Mouse (Mus musculus) kidney, postnatal 36 days (tissue): Measurements from ENCODE around the gene Eri2.

Experiments used
- DNase-seq, 2 experiments: peaks; one replicate each; pipeline ENCODE4 v3.0.0; 2021 to 2022; ENCODE audit warnings: mixed read lengths in 2 of 2

The Eri2 gene

GRCm38 (mm10) chr7:119793586-119794250 is at the start of gene Eri2, which contains the start of gene Rexo5:
Gene Eri2 (minus strand): TSS chr7:119794058.
Gene Rexo5 (plus strand): TSS chr7:119794006.
- peak; percentile 87 to 93 for DNase-seq

- DNase-seq = no peak
Observed at GRCm38 (mm10) chr7:119841820-119842449, 48.1 kb upstream of the Eri2 start.

- DNase-seq = no peak
Observed at GRCm38 (mm10) chr7:119835996-119836777, 42.3 kb upstream of the Eri2 start.

- DNase-seq = no peak
Observed at GRCm38 (mm10) chr7:119835371-119835770, 41.5 kb upstream of the Eri2 start.

- DNase-seq = no peak
Observed at GRCm38 (mm10) chr7:119808723-119809122, 14.9 kb upstream of the Eri2 start.

- no peak for DNase-seq
Observed at GRCm38 (mm10) chr7:119807396-119807795, 13.5 kb upstream of the Eri2 start.

GRCm38 (mm10) chr7:119800991-119801390 is 7.1 kb upstream of the Eri2 start:
- DNase-seq = no peak

- DNase-seq = peak; percentile 4 to 36
Observed at GRCm38 (mm10) chr7:119800488-119800887, 6.6 kb upstream of the Eri2 start.

- no peak for DNase-seq
Observed at GRCm38 (mm10) chr7:119795311-119795710, 1.5 kb upstream of the Eri2 start.

GRCm38 (mm10) chr7:119794251-119794638 is 387 bp upstream of the Eri2 start:
- no peak for DNase-seq

- no peak for DNase-seq
Observed at GRCm38 (mm10) chr7:119789024-119789423, 4.8 kb downstream of the Eri2 start.

- no peak for DNase-seq
Observed at GRCm38 (mm10) chr7:119784908-119785307, 8.9 kb downstream of the Eri2 start.

GRCm38 (mm10) chr7:119783453-119783852 is 10.4 kb downstream of the Eri2 start:
- DNase-seq = peak; percentile 4 to 31

GRCm38 (mm10) chr7:119769895-119770294 is 24.0 kb downstream of the Eri2 start:
- DNase-seq = no peak

GRCm38 (mm10) chr7:119766996-119767395 is 26.9 kb downstream of the Eri2 start:
- DNase-seq = peak in 1 of 2 experiments; percentile 12

- DNase-seq = no peak
Observed at GRCm38 (mm10) chr7:119764377-119764776, 29.5 kb downstream of the Eri2 start.

GRCm38 (mm10) chr7:119762166-119762697 is 31.6 kb downstream of the Eri2 start:
- no peak for DNase-seq

GRCm38 (mm10) chr7:119760527-119760951 is 33.3 kb downstream of the Eri2 start, which contains the start of gene Acsm3:
Gene Acsm3 (plus strand): TSS chr7:119760923.
- DNase-seq = peak; percentile 57 to 62

GRCm38 (mm10) chr7:119753696-119754095 is 40.2 kb downstream of the Eri2 start:
- DNase-seq = no peak

- DNase-seq = peak; percentile 51 to 78
Observed at GRCm38 (mm10) chr7:119749942-119750341, 43.9 kb downstream of the Eri2 start.

- no peak for DNase-seq
Observed at GRCm38 (mm10) chr7:119748761-119749160, 45.1 kb downstream of the Eri2 start.

GRCm38 (mm10) chr7:119745869-119746268 is 48.0 kb downstream of the Eri2 start:
- DNase-seq = peak; percentile 62 to 85

- DNase-seq = peak in 1 of 2 experiments; percentile 68
Observed at GRCm38 (mm10) chr7:119744321-119744720, 49.5 kb downstream of the Eri2 start.
